Mouse (Mus musculus) limb, embryonic 15.5 days (tissue): ENCODE measurements around the gene Scamp5. TPM values are rescaled to one million over a fixed set of nuclear protein-coding genes. Genes with fewer than 3 reads are reported as not detected.
A peak's percentile ranks its signal among the peaks of the same experiment; 100 is the strongest.

Source experiments
- ATAC-seq: fragments of 200-750 bp; cut with Nextera tagmentation; 2 replicates; pipeline ENCODE4 v1.8.0; 2017; ENCODE audit warnings: low read depth, moderate TSS enrichment; ENCODE audit not compliant: insufficient number of reproducible peaks, low FRiP score, low TSS enrichment
- H3K27ac ChIP-seq: fragments of 300-500 bp; sonication (generic); 2 replicates; pipeline ENCODE4 v1.5.1; 2015; ENCODE audit warnings: moderate library complexity, mild to moderate bottlenecking, inconsistent platforms
- H3K27me3 ChIP-seq: fragments of 300-500 bp; sonication (generic); 2 replicates; pipeline ENCODE4 v1.6.1; 2015; ENCODE audit warnings: inconsistent platforms
- H3K36me3 ChIP-seq: fragments of 300-500 bp; sonication (generic); 2 replicates; pipeline ENCODE4 v1.6.1; 2015; ENCODE audit warnings: inconsistent platforms
- H3K4me1 ChIP-seq: fragments of 300-500 bp; sonication (generic); 2 replicates; pipeline ENCODE4 v1.6.1; 2015; ENCODE audit warnings: inconsistent platforms
- H3K4me2 ChIP-seq: fragments of 300-500 bp; sonication (generic); 2 replicates; pipeline ENCODE4 v1.6.1; 2015; ENCODE audit warnings: mild to moderate bottlenecking, inconsistent platforms
- H3K4me3 ChIP-seq: fragments of 300-500 bp; sonication (generic); 2 replicates; pipeline ENCODE4 v1.5.1; 2015; ENCODE audit warnings: mild to moderate bottlenecking, inconsistent platforms
- H3K9ac ChIP-seq: fragments of 300-500 bp; sonication (generic); 2 replicates; pipeline ENCODE4 v1.6.1; 2015; ENCODE audit warnings: inconsistent platforms
- H3K9me3 ChIP-seq: fragments of 300-500 bp; sonication (generic); 2 replicates; pipeline ENCODE4 v1.6.1; 2016; ENCODE audit warnings: inconsistent platforms
- WGBS: fragments of 180-500 bp; shearing (Covaris S2); methylation state at CpG from one replicate; pipeline ENCODE4 v1.1.7; 2015; 5-methylcytosine and 5-hydroxymethylcytosine counted together
- polyA plus RNA-seq: library from polyadenylated mRNA; unstranded; fragments of >200 nt; fragmentation: Nextera tagmentation; extraction: Ambion mirVana; gene quantifications from 2 replicates; pipeline ENCODE4 v1.2.1, GENCODE M21; 2015

The Scamp5 gene
- polyA plus RNA-seq, 1 experiment from 2014 or later = 14.2 TPM

GRCm38 (mm10) chr9:57449715-57450114, 18.1 kb downstream of the Scamp5 start:
- Histone ChIP-seq H3K27me3 (no peaks in the 10 kb centered on the region), H3K4me1 (no peaks in the 10 kb centered on the region), H3K27ac (no peak overlapping the region), H3K9ac (no peak overlapping the region), H3K4me2 (no peak overlapping the region), H3K9me3 (no peaks in the 10 kb centered on the region), H3K4me3 (no peak overlapping the region), H3K36me3 (peaks cover 6% of the 10 kb centered on the region)
- no peak for ATAC-seq
- WGBS = 69% methylated on average over 1 of the region's 1 CpGs

GRCm38 (mm10) chr9:57440620-57441019, 27.2 kb downstream of the Scamp5 start:
- H3K36me3 ChIP-seq = peaks cover 8% of the 10 kb centered on the region; the same call in 1 of the 2 replicates
- H3K4me1 ChIP-seq = peaks cover 8% of the 10 kb centered on the region; the same call in 1 of the 2 replicates
- H3K9ac ChIP-seq = no peak overlapping the region
- H3K4me3 ChIP-seq = no peak overlapping the region
- no peak overlapping the region for H3K4me2 ChIP-seq
- H3K27me3 ChIP-seq = no peaks in the 10 kb centered on the region
- no peaks in the 10 kb centered on the region for H3K9me3 ChIP-seq
- no peak for ATAC-seq
- H3K27ac ChIP-seq = no peak overlapping the region
- 89% methylated on average over 1 of the region's 1 CpGs for WGBS

GRCm38 (mm10) chr9:57439522-57440295, 28.2 kb downstream of the Scamp5 start, which contains the start of gene Ppcdc:
TSS of gene Ppcdc (minus strand) at chr9:57440124.
- Histone ChIP-seq H3K9me3 (no peaks in the 10 kb centered on the region), H3K36me3 (peaks cover 8% of the 10 kb centered on the region; the same call in 1 of the 2 replicates), H3K27me3 (no peaks in the 10 kb centered on the region), H3K4me3 (peak within 1 kb of the TSS; percentile 58), H3K27ac (peak within 1 kb of the TSS; percentile 82), H3K4me2 (peak within 1 kb of the TSS; percentile 63), H3K4me1 (peaks cover 8% of the 10 kb centered on the region; the same call in 1 of the 2 replicates), H3K9ac (peak within 1 kb of the TSS; percentile 50)
- peak; percentile 93 for ATAC-seq
- 2% methylated on average over 32 of the region's 32 CpGs for WGBS

- H3K36me3 ChIP-seq = peaks cover 8% of the 10 kb centered on the region; the same call in 1 of the 2 replicates
- H3K27me3 ChIP-seq = no peaks in the 10 kb centered on the region
- 0 out of 2 replicates have a peak overlapping the region, but pooled peaks have one; percentile 50 for H3K9ac ChIP-seq
- no peak for ATAC-seq
- peak overlapping the region; percentile 63 for H3K4me2 ChIP-seq
- peak overlapping the region; percentile 58 for H3K4me3 ChIP-seq
- H3K27ac ChIP-seq = peak overlapping the region; percentile 82
- WGBS = 43% methylated on average over 7 of the region's 7 CpGs
- no peaks in the 10 kb centered on the region for H3K9me3 ChIP-seq
- H3K4me1 ChIP-seq = peaks cover 9% of the 10 kb centered on the region; the same call in 1 of the 2 replicates
These were observed 28.8 kb downstream of the Scamp5 start for GRCm38 (mm10) chr9:57439083-57439482.

- H3K4me3 ChIP-seq = no peak overlapping the region
- no peak overlapping the region for H3K27ac ChIP-seq
- ATAC-seq = no peak
- no peaks in the 10 kb centered on the region for H3K9me3 ChIP-seq
- peaks cover 4% of the 10 kb centered on the region; the same call in 1 of the 2 replicates for H3K36me3 ChIP-seq
- no peaks in the 10 kb centered on the region for H3K27me3 ChIP-seq
- H3K4me1 ChIP-seq = peaks cover 18% of the 10 kb centered on the region
- 83% methylated on average over 10 of the region's 10 CpGs for WGBS
- no peak overlapping the region for H3K9ac ChIP-seq
- H3K4me2 ChIP-seq = no peak overlapping the region
These were observed 29.8 kb downstream of the Scamp5 start for GRCm38 (mm10) chr9:57437896-57438614.

GRCm38 (mm10) chr9:57436166-57436565, 31.7 kb downstream of the Scamp5 start:
- Histone ChIP-seq H3K27me3 (no peaks in the 10 kb centered on the region), H3K4me1 (peaks cover 24% of the 10 kb centered on the region), H3K4me2 (no peak overlapping the region), H3K36me3 (no peaks in the 10 kb centered on the region), H3K9me3 (no peaks in the 10 kb centered on the region), H3K9ac (no peak overlapping the region), H3K4me3 (no peak overlapping the region), H3K27ac (no peak overlapping the region)
- ATAC-seq = no peak
- WGBS = 86% methylated on average over 5 of the region's 5 CpGs

- 86% methylated on average over 11 of the region's 11 CpGs for WGBS
- ATAC-seq = no peak
- Histone ChIP-seq H3K9ac (no peak overlapping the region), H3K27me3 (no peaks in the 10 kb centered on the region), H3K4me1 (peaks cover 24% of the 10 kb centered on the region), H3K9me3 (no peaks in the 10 kb centered on the region), H3K4me2 (no peak overlapping the region), H3K36me3 (no peaks in the 10 kb centered on the region), H3K27ac (no peak overlapping the region), H3K4me3 (no peak overlapping the region)
These were observed 33.3 kb downstream of the Scamp5 start for GRCm38 (mm10) chr9:57434405-57435165.

- Histone ChIP-seq H3K9ac (no peak overlapping the region), H3K4me1 (peaks cover 19% of the 10 kb centered on the region), H3K9me3 (no peaks in the 10 kb centered on the region), H3K4me3 (no peak overlapping the region), H3K36me3 (no peaks in the 10 kb centered on the region), H3K27ac (peak overlapping the region; percentile 81), H3K4me2 (0 out of 2 replicates have a peak overlapping the region, but pooled peaks have one; percentile 22), H3K27me3 (no peaks in the 10 kb centered on the region)
- 9% methylated on average over 11 of the region's 11 CpGs for WGBS
- peak; percentile 58; the same call in 1 of the 2 replicates for ATAC-seq
These were observed 34.5 kb downstream of the Scamp5 start for GRCm38 (mm10) chr9:57433097-57434032.

- H3K4me3 ChIP-seq = no peak overlapping the region
- no peaks in the 10 kb centered on the region for H3K36me3 ChIP-seq
- 94% methylated on average over 3 of the region's 3 CpGs for WGBS
- H3K4me1 ChIP-seq = peaks cover 26% of the 10 kb centered on the region
- no peak for ATAC-seq
- no peak overlapping the region for H3K4me2 ChIP-seq
- H3K9ac ChIP-seq = no peak overlapping the region
- no peaks in the 10 kb centered on the region for H3K9me3 ChIP-seq
- H3K27ac ChIP-seq = no peak overlapping the region
- H3K27me3 ChIP-seq = no peaks in the 10 kb centered on the region
These were observed 35.4 kb downstream of the Scamp5 start for GRCm38 (mm10) chr9:57432480-57432879.

GRCm38 (mm10) chr9:57431202-57431601, 36.7 kb downstream of the Scamp5 start:
- H3K36me3 ChIP-seq = no peaks in the 10 kb centered on the region
- no peaks in the 10 kb centered on the region for H3K9me3 ChIP-seq
- no peak overlapping the region for H3K27ac ChIP-seq
- no peaks in the 10 kb centered on the region for H3K27me3 ChIP-seq
- H3K4me3 ChIP-seq = no peak overlapping the region
- H3K4me1 ChIP-seq = peaks cover 26% of the 10 kb centered on the region
- no peak overlapping the region for H3K9ac ChIP-seq
- ATAC-seq = no peak
- H3K4me2 ChIP-seq = no peak overlapping the region
- WGBS = 65% methylated on average over 9 of the region's 9 CpGs

GRCm38 (mm10) chr9:57428391-57428790, 39.5 kb downstream of the Scamp5 start:
- no peak for ATAC-seq
- no peaks in the 10 kb centered on the region for H3K27me3 ChIP-seq
- H3K27ac ChIP-seq = peak overlapping the region; percentile 6; the same call in 1 of the 2 replicates
- WGBS = 26% methylated on average over 4 of the region's 4 CpGs
- H3K9ac ChIP-seq = no peak overlapping the region
- H3K4me3 ChIP-seq = no peak overlapping the region
- no peaks in the 10 kb centered on the region for H3K36me3 ChIP-seq
- no peak overlapping the region for H3K4me2 ChIP-seq
- H3K9me3 ChIP-seq = no peaks in the 10 kb centered on the region
- peaks cover 20% of the 10 kb centered on the region for H3K4me1 ChIP-seq
